Mouse (Mus musculus) mouse embryonic stem cell (cell line): ENCODE results near the gene Cdh13.

Experiments used
- in situ Hi-C, 2 experiments: fragments of 300-500 bp; cut with MboI; formaldehyde crosslinking; loops; 1 replicate in 1 of 2; 3 replicates in 1 of 2; pipeline ENCODE4 v1.14.3; 2019 to 2020; ENCODE audit warnings: low sequenced_read_pairs in 2 of 2, low pct_unique_long_range_greater_than_20kb in 1 of 2, mixed read lengths in 1 of 2; ENCODE audit not compliant: unreplicated experiment in 1 of 2

The Cdh13 gene

DNA sequence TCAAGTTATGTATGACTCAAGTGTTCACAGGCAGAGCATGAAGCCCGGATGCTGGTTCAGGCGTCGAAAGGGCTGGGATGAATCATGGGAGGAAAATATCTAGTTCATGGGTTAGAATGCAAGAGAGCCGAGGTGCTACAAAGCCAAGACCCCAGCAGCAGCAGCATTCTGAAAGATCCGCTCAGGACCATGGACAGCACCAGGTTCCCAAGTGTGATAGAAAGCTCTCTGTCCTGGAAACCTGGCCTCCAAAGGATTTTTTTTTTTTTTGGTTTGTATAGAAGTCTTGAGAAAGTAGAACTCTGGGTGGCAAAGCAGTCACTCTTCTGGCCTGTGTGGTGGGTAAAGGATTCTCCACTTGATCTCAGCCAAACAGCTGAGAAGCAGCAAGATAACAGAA is 880.5 kb downstream of the Cdh13 start:
- in situ Hi-C loops: no loop called here

DNA sequence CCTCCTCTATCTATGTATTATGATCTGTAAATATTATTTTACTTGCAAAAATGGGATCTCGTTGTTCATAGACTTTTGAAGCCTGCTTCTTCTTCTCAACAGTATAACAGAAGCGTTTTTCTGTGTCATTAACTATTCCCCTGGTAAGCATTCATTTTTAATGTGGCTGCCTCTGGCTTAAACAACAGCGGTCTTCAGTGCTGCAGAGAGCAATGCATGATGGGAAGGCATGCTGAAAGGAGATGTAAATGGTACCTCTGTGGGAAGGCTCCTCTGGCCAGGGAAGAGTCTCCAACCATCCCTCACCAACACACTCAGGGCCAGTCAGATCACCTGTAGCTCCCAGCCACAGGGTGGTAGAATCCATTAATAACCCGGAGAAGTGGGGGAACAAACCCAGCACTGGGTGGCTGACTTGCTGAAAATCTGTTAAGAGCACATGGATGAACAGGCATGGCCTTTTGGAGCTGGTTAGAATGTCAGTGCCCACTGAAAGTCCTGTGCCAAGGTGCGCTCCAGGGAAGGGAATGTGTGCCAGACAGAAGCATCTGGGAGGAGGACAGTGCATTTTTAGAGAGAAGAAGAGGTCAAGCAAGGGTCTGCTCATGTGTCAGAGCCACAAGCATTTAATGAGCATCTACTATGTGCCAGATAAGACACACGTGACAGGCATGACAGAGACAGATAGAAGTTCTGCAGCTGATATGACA is 893.8 kb downstream of the Cdh13 start:
- in situ Hi-C loops: no loop called here

DNA sequence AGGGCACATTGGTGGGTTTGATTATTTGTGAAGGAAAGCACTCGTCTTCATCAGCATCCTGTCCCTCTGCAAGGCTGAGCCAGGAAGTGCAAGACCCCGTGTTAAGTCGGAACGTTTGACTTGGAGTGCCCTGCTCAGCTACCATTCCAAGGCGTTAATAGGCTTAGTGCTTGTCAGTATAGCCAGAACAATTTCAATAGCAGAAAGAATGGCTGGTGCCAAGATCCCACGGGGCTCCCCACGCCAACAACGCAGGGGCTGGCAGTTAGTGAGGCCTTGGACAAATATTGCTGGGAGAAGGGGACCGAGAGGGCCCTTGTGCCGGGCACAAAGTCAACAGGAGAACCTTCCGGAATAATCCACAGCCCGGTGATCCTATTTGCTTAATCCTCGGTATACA is 897.1 kb downstream of the Cdh13 start:
- in situ Hi-C loops: no loop called here

GRCm38 (mm10) chr8:119195695-119196094 is 912.2 kb downstream of the Cdh13 start:
- in situ Hi-C loops: no loop called here

DNA sequence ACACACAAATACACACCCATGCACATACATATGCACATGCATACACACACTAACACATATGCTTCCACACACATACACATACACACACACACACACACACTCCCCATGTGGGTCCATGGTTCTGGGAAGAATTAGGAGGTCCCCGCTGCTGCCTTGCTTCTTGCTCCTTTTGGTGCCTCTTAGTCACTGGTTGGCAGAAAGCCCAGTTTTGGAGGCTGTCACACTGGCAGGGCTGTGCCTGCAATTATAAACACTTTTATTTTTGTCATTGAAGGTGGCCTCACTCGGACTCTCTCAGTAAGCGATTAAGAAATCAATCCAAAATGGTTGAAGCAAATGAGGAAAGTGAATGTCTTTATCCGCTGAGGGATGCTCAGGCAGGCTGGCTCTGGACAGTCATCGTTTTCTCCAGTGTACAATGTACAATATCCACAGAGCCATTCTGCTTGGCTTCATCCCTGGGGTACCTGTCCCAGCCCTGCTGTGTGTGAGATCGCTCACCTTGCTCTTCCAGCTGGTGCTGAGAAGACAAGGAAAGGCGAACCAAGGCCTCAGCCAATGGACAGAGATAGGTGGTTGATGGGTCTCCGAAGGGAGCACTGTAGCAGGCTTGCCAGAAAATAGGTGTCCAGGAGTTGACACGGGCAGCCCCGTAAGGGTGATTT is 913.1 kb downstream of the Cdh13 start:
- in situ Hi-C loops: no loop called here

DNA sequence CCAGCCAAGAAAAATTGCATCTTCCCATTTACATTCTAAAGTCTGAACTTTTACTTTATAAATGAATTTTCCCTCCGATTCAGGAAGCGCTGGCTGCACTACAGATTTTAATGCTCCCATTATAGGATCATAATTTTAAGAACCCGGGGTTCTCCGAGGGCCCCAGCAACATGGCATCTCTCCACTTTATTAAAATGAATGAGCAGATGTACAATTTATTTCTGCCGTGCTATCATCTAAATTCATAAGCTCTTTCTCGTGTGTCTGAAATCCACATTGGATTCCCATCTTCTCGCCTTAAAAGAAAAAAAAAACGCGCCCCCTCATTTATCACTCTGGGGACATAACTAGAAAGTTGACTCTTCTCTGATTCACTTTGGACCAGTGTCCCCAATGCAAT is 925.0 kb downstream of the Cdh13 start:
- in situ Hi-C loops: no loop called here

DNA sequence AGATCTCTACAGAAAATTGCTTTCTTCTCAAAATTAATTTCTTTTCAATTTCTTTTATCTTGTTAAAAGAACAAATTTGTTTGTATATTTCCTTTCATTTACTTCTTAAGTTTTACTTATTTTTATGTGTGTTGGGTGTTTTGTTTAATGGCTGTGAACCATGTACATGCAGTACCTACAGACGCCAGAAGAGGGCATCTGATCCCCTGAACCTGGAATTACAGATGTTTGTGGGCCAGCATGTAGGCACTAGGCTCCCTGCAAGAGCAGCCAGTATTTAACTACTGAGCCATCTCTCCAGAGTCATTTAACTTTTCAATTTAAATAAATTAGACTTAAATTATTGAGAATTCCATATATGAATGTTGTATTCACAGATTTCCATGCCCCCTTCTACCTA is 941.0 kb downstream of the Cdh13 start:
- in situ Hi-C loops: no loop called here

- in situ Hi-C loops: no loop called here
These were observed 961.6 kb downstream of the Cdh13 start for GRCm38 (mm10) chr8:119245181-119245580.

DNA sequence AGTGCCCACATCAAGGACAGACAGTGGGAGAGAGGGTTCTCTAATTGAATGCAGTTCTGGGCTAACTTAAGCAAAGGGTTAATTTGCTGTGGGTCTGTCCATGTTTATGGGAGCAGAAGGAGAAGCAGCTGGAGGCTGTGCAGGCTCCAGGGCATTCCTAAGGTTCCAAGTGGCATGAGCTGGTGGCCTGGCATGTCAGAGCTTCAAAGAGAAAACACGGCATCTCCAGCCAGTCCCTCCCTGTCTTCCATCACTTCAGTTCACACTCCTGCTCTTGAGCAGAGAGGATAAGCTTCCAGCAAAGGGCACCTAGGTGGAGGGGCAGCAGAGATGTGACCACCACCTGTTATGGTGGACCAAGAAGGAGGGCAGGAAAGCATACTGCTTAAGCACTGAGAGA is 962.1 kb downstream of the Cdh13 start:
- in situ Hi-C loops: no loop called here

DNA sequence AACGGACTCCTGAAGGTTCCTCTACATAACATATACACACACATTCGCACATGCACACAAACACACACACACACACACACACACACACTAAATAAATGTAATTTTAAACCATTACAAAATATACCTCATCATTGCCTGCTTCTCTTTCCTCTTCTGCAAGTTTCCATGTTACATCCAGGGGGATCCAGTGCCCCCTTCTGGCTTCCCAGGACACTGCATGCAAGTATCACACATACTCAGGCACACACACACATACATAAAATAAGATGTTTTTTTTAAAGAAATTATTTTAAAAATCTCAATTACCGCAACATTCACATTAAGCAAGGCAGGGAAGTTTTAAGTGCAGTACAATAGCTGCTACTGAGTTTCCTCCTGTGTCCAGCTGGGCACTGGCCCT is 970.8 kb downstream of the Cdh13 start:
- in situ Hi-C loops: no loop called here

GRCm38 (mm10) chr8:119258642-119259041 is 975.1 kb downstream of the Cdh13 start:
- in situ Hi-C loops: no loop called here

- in situ Hi-C loops: no loop called here
These were observed 980.2 kb downstream of the Cdh13 start for GRCm38 (mm10) chr8:119263750-119264149.

DNA sequence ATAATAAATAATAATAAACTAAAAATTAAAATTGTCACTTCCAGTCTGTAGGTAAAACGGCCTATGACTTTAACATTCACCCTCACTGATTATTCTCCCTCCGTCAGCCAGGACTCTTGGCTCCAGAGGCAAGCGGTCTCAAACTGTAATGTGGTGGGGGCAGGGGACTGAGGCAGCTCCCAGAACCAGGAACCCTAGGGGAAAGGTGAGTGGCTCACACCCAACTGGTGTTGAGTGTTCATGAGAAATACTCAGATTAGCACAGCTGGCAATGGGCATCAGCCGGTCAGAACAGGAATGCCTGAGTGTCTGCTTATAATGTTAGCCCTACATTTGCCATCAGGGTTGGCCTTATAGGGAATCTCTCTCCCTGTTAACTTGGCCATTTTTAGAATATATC is 982.8 kb downstream of the Cdh13 start:
- in situ Hi-C loops: no loop called here

DNA sequence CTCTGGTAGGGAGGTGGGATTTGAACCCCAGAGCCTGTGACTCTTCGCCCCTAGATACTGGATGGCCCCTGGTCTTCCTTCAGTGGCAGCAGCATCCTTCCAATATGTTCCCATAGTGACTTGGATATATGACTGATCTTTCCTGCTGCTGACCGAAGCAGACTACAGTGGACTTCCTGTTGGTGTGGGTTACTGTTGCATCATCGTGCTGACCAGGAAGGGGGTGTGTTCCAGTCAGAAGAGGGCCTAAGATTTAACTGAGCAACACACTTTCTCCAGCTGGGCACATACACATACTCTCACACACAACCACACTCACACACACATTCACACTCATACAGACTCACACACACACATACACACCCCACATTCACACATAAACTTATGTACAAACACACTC is 986.0 kb downstream of the Cdh13 start:
- in situ Hi-C loops: no loop called here

DNA sequence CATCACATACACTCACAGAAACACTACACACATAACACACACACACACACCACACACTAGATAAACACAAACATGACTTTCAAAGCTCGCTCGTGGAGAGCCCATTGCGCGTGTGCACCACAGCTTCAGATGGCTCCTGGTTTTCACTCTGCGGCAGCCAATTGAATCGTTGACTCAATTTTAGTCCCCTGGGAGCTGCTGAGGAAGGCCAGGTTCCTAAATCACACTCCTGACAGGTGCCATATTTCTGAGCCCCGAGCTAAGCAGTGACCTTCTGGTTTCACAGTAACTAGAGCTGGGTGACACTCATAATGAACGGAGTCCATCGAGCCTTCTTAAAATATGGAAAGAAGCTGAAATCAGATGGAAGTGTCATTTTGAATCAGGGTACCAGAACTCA is 986.8 kb downstream of the Cdh13 start:
- in situ Hi-C loops: no loop called here

GRCm38 (mm10) chr8:119272891-119273290 is 989.4 kb downstream of the Cdh13 start:
- in situ Hi-C loops: no loop called here

GRCm38 (mm10) chr8:119275442-119275841 is 991.9 kb downstream of the Cdh13 start:
- in situ Hi-C loops: no loop called here

GRCm38 (mm10) chr8:119277047-119277451 is 993.5 kb downstream of the Cdh13 start:
- in situ Hi-C loops: no loop called here

- in situ Hi-C loops: no loop called here
These were observed 998.2 kb downstream of the Cdh13 start for GRCm38 (mm10) chr8:119281761-119282160.

- in situ Hi-C loops: no loop called here
These were observed 1001.0 kb downstream of the Cdh13 start for GRCm38 (mm10) chr8:119284516-119284915.
